Mouse (Mus musculus) liver, adult 2 months (tissue): ENCODE measurements around the gene Bloc1s4. TPM values are rescaled to one million over a fixed set of nuclear protein-coding genes. Genes with fewer than 3 reads are reported as not detected.

Source experiments
- DNase-seq: peaks from one replicate; pipeline ENCODE4 v3.0.0-alpha.2; 2011; ENCODE audit warnings: low read depth, low spot score; ENCODE audit errors: extremely low read depth
- H3K27ac ChIP-seq: fragments of 200-500 bp; replicated peaks from 2 replicates; pipeline ENCODE4 v1.5.1; 2012; ENCODE audit warnings: low read depth, mild to moderate bottlenecking, control low read depth, inconsistent platforms, low read length; ENCODE audit not compliant: insufficient read depth
- H3K27me3 ChIP-seq: fragments of 200-500 bp; 2 replicates; pipeline ENCODE4 v1.6.1; 2012; ENCODE audit warnings: mild to moderate bottlenecking, moderate library complexity, low read length, inconsistent platforms; ENCODE audit not compliant: control insufficient read depth, insufficient read depth
- H3K36me3 ChIP-seq: fragments of 200-500 bp; 2 replicates; pipeline ENCODE4 v1.6.1; 2012; ENCODE audit warnings: low read length, inconsistent platforms; ENCODE audit not compliant: control insufficient read depth, insufficient read depth
- H3K4me1 ChIP-seq: fragments of 200-500 bp; 2 replicates; pipeline ENCODE4 v1.6.1; 2011; ENCODE audit warnings: low read length; ENCODE audit not compliant: control insufficient read depth, insufficient read depth
- H3K4me3 ChIP-seq: fragments of 200-500 bp; 2 replicates; pipeline ENCODE4 v1.5.1; 2011; ENCODE audit warnings: low read depth, mild to moderate bottlenecking, control low read depth, low read length, moderate library complexity; ENCODE audit not compliant: insufficient read depth
- H3K79me2 ChIP-seq: fragments of 200-500 bp; 2 replicates; pipeline ENCODE4 v1.6.1; 2012; ENCODE audit warnings: inconsistent platforms, mild to moderate bottlenecking, low read length, moderate library complexity; ENCODE audit not compliant: control insufficient read depth, insufficient read depth
- H3K9ac ChIP-seq: fragments of 200-500 bp; 2 replicates; pipeline ENCODE4 v1.6.1; 2012; ENCODE audit warnings: low read depth, mild to moderate bottlenecking, control low read depth, inconsistent platforms, low read length
- CTCF ChIP-seq: fragments of 200-500 bp; IDR thresholded peaks from 2 replicates; pipeline ENCODE4 v1.5.1; 2011; ENCODE audit warnings: low read depth, low read length, control low read depth
- POLR2A ChIP-seq: fragments of 200-500 bp; IDR thresholded peaks from 2 replicates; pipeline ENCODE4 v1.6.1; 2011; ENCODE audit warnings: low read length, control low read depth; ENCODE audit not compliant: insufficient read depth; ENCODE audit errors: extremely low read depth
- WGBS: fragments of 180-500 bp; shearing (Covaris S2); methylation state at CpG from one replicate; pipeline ENCODE4 v1.1.7; 2018; 5-methylcytosine and 5-hydroxymethylcytosine counted together
- polyA plus RNA-seq: library from polyadenylated mRNA; depleted of rRNA; stranded (reverse); fragments of >200 nt; gene quantifications from 2 replicates; pipeline ENCODE4 v1.2.3, GENCODE M21; 2012
- total RNA-seq: library from RNA; depleted of rRNA; stranded (reverse); fragments of >200 nt; gene quantifications from 2 replicates; pipeline ENCODE4 v1.2.3, GENCODE M21; 2014

Bloc1s4 gene
- total and polyA plus RNA-seq, 2 experiments: 12.9 to 19.4 TPM

GRCm38 (mm10) chr5:36737765-36738164 is 10.7 kb downstream of the Bloc1s4 start:
- no peaks in the 10 kb centered on the region for H3K79me2 ChIP-seq
- H3K36me3 ChIP-seq: no peaks in the 10 kb centered on the region
- 88% methylated on average over 4 of the region's 4 CpGs for WGBS
- no peak for DNase-seq
- no peak overlapping the region for H3K4me3 ChIP-seq
- no peaks in the 10 kb centered on the region for H3K27me3 ChIP-seq
- TF ChIP-seq CTCF: no peak
- TF ChIP-seq POLR2A: no peak
- no peak overlapping the region for H3K9ac ChIP-seq
- H3K4me1 ChIP-seq: peaks cover 15% of the 10 kb centered on the region
- H3K27ac ChIP-seq: no peak overlapping the region

DNA sequence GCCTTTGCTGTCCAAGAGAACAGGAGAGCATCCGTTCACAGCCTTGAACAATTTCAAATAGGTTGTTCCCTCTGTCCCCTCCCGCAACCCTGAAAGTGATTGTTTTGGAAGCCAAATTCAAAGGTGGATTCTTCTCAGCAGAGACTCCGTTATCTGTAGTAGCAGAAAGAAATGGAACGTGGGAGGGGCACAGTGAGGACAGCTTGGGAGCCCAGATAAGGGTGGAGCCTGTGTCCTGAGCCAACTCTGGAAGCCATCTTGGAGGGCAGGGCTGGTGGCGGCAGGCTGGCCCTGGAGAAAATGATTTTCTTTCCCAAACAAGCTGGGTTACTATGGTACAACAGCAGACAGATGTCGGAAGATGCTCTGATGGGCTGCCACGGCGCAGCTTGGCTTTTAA is 12.4 kb downstream of the Bloc1s4 start:
- Histone ChIP-seq H3K36me3 (no peaks in the 10 kb centered on the region), H3K4me3 (no peak overlapping the region), H3K79me2 (no peaks in the 10 kb centered on the region), H3K27me3 (no peaks in the 10 kb centered on the region), H3K9ac (no peak overlapping the region), H3K4me1 (peaks cover 6% of the 10 kb centered on the region), H3K27ac (no peak overlapping the region)
- DNase-seq: no peak
- TF ChIP-seq POLR2A (no peak), CTCF (no peak)
- 70% methylated on average over 8 of the region's 8 CpGs for WGBS

GRCm38 (mm10) chr5:36735106-36735505 is 13.3 kb downstream of the Bloc1s4 start:
- Histone ChIP-seq H3K27me3 (no peaks in the 10 kb centered on the region), H3K4me3 (no peak overlapping the region), H3K79me2 (no peaks in the 10 kb centered on the region), H3K9ac (no peak overlapping the region), H3K27ac (no peak overlapping the region), H3K36me3 (no peaks in the 10 kb centered on the region), H3K4me1 (peaks cover 6% of the 10 kb centered on the region)
- WGBS: 90% methylated on average over 6 of the region's 6 CpGs
- no peak for TF ChIP-seq POLR2A
- no peak for TF ChIP-seq CTCF
- no peak for DNase-seq

- peaks cover 13% of the 10 kb centered on the region for H3K4me1 ChIP-seq
- H3K4me3 ChIP-seq: no peak overlapping the region
- no peaks in the 10 kb centered on the region for H3K36me3 ChIP-seq
- DNase-seq: no peak
- WGBS: 81% methylated on average over 3 of the region's 3 CpGs
- no peak overlapping the region for H3K9ac ChIP-seq
- H3K27ac ChIP-seq: no peak overlapping the region
- no peak for TF ChIP-seq CTCF
- H3K79me2 ChIP-seq: no peaks in the 10 kb centered on the region
- no peaks in the 10 kb centered on the region for H3K27me3 ChIP-seq
These were observed 15.0 kb downstream of the Bloc1s4 start for GRCm38 (mm10) chr5:36733405-36733804.

DNA sequence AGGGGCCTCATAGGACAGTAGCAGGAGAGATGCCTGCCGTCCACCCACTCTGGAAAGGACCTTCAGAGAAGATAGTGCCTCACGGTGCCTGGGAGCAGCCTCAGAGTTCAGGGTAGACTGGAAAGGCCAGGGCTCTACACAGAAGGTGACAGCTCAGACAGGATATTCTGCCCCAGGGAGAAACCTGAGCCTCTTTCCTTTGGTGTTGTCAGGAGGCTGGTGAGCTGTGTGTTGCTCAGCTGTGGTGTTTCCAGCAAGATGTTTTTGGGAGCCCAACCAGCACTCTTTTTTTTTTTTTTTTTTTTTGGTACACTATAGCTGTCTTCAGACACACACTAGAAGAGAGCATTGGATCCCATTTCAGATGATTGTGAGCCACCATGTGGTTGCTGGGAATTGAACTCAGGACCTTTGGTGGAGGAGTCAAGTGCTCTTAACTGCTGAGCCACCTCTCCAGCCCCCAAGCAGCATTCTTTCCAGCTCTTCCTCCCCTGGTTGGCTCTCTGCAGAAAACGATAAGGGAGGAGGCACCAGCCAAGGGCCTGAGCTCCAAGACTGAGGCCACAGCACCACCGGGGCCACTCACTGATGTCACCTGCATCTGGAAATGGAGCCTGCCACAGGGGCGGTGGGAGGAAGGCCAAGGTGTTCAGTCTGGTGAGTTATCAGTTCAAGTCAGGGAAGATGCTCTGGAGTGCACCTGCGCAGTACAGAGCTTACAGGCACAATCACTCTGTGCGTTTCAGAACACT is 16.4 kb downstream of the Bloc1s4 start:
- DNase-seq: no peak
- H3K36me3 ChIP-seq: no peaks in the 10 kb centered on the region
- no peak overlapping the region for H3K4me3 ChIP-seq
- H3K79me2 ChIP-seq: no peaks in the 10 kb centered on the region
- H3K27ac ChIP-seq: no peak overlapping the region
- TF ChIP-seq CTCF (no peak), POLR2A (no peak)
- H3K27me3 ChIP-seq: no peaks in the 10 kb centered on the region
- H3K9ac ChIP-seq: no peak overlapping the region
- H3K4me1 ChIP-seq: peaks cover 25% of the 10 kb centered on the region
- 89% methylated on average over 7 of the region's 7 CpGs for WGBS

DNA sequence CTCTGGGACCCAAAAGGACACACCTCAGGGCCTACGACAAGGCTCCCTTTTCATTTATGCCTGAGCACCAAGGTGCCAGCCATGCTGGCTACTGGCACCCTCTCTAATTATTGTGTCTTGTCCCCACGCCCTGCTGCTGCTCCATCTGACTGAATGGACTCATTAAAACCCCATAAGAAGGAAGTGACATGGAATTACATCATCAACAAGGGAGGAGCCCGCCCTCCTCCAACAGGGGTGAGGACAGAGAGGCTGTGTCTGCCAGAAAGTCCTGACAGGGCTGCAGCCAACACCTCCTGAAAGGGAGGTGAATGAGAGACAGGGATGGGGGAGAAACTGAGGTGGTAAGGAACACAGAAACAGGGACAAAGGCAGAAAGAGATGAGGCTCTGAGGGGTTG is 17.8 kb downstream of the Bloc1s4 start:
- TF ChIP-seq POLR2A (no peak), CTCF (no peak)
- H3K27ac ChIP-seq: no peak overlapping the region
- peaks cover 27% of the 10 kb centered on the region for H3K4me1 ChIP-seq
- H3K9ac ChIP-seq: no peak overlapping the region
- WGBS: 80% methylated on average over 3 of the region's 3 CpGs
- no peak overlapping the region for H3K4me3 ChIP-seq
- no peaks in the 10 kb centered on the region for H3K36me3 ChIP-seq
- H3K79me2 ChIP-seq: no peaks in the 10 kb centered on the region
- no peak for DNase-seq
- H3K27me3 ChIP-seq: no peaks in the 10 kb centered on the region
